Mouse (Mus musculus) left cerebral cortex, postnatal 4 days (tissue): ENCODE results near the gene Emc8. TPM values are rescaled to one million over a fixed set of nuclear protein-coding genes. Genes with fewer than 3 reads are reported as not detected.

Experiments used
- DNase-seq: peaks from one replicate; pipeline ENCODE4 v3.0.0-alpha.2; 2022
- intact Hi-C: fragments of 180-260 bp; cut with DNase I; formaldehyde crosslinking; loops from one replicate; pipeline ENCODE4 v1.15.1; 2025
- total RNA-seq, 2 experiments: library from RNA; stranded (reverse); gene quantifications; 2 replicates each; pipeline ENCODE4 v1.2.3; 2021

The Emc8 gene
- total RNA-seq, 2 experiments from 2014 or later, result 68.7 to 69.7 TPM

- DNase-seq, result no peak
- intact Hi-C loops, result loop anchor here (5.0 kb wide), 1 partner anchor 332 kb away; no protein-coding TSS in a partner anchor
These were observed 53.9 kb downstream of the Emc8 start for GRCm38 (mm10) chr8:120614491-120614890.

- intact Hi-C loops, result loop anchor here (5.0 kb wide), 1 partner anchor 329 kb away; no protein-coding TSS in a partner anchor
- no peak for DNase-seq
These were observed 57.5 kb downstream of the Emc8 start for GRCm38 (mm10) chr8:120610824-120611223.

GRCm38 (mm10) chr8:120607885-120608284 lies 60.5 kb downstream of the Emc8 start:
- peak; percentile 85 for DNase-seq
- intact Hi-C loops, result loop anchor here (5.0 kb wide), 1 partner anchor 421 kb away; no protein-coding TSS in a partner anchor

- intact Hi-C loops, result loop anchor here (5.0 kb wide), 1 partner anchor 420 kb away; no protein-coding TSS in a partner anchor
- DNase-seq, result no peak
These were observed 60.9 kb downstream of the Emc8 start for GRCm38 (mm10) chr8:120607460-120607859.

Other genes starting within 250 kb of the Emc8 start
- gene Gins2, start 79.3 kb downstream of the Emc8 start, total RNA-seq, result 1 to 10 TPM; 4.8 to 5.7 TPM
- gene 1190005I06Rik, start 20.9 kb downstream of the Emc8 start, total RNA-seq, result 10 to 100 TPM in 1 of 2 experiments, 1 to 10 TPM in 1; 6.2 to 10.3 TPM
- gene Gm27021, start 494 bp downstream of the Emc8 start, total RNA-seq, result 1 to 10 TPM in 1 of 2 experiments, under 1 TPM in 1; 0.66 to 1.6 TPM
- 100 to 1,000 TPM; 723 to 731 TPM for gene Cox4i1, start 351 bp downstream of the Emc8 start, total RNA-seq
- gene Irf8, start 67.8 kb upstream of the Emc8 start, total RNA-seq, result 1 to 10 TPM; 1.8 to 2.5 TPM